Mouse (Mus musculus) layer of hippocampus, adult 8-10 months (tissue): Measurements from ENCODE around the gene Cntn4. TPM values are rescaled to one million over a fixed set of nuclear protein-coding genes. Genes with fewer than 3 reads are reported as not detected.
A peak's percentile ranks its signal among the peaks of the same experiment; 100 is the strongest.
"Not testable (repeated sequence)": the region's sequence is repeated elsewhere in the genome, so short reads cannot be mapped to it uniquely, and the experiment has no call there.

ENCODE experiments used
- DNase-seq, 2 experiments: peaks; one replicate each; pipeline ENCODE4 v3.0.0; 2022; ENCODE audit warnings: low spot score in 2 of 2
- total RNA-seq, 4 experiments: library from RNA; stranded (reverse); gene quantifications; 2 replicates each; pipeline ENCODE4 v1.2.4; 2022

Gene Cntn4
- total RNA-seq, 4 experiments from 2014 or later: 32.7 to 40.1 (median 34.9) TPM

- no peak for DNase-seq
Observed at GRCm38 (mm10) chr6:106328987-106329386, 651.5 kb downstream of the Cntn4 start.

GRCm38 (mm10) chr6:106329636-106330035 lies 652.2 kb downstream of the Cntn4 start:
- no peak for DNase-seq

- no peak for DNase-seq
Observed at GRCm38 (mm10) chr6:106332466-106332865, 655.0 kb downstream of the Cntn4 start.

- DNase-seq: no peak
Observed at GRCm38 (mm10) chr6:106332933-106333332, 655.5 kb downstream of the Cntn4 start.

- DNase-seq: no peak
Observed at GRCm38 (mm10) chr6:106335066-106335465, 657.6 kb downstream of the Cntn4 start.

GRCm38 (mm10) chr6:106336805-106337204 lies 659.3 kb downstream of the Cntn4 start:
- DNase-seq: no peak

- DNase-seq: no peak
Observed at GRCm38 (mm10) chr6:106337829-106338228, 660.4 kb downstream of the Cntn4 start.

GRCm38 (mm10) chr6:106341114-106341513 lies 663.7 kb downstream of the Cntn4 start:
- no peak for DNase-seq

GRCm38 (mm10) chr6:106350072-106350471 lies 672.6 kb downstream of the Cntn4 start:
- DNase-seq: no peak

- DNase-seq: no peak
Observed at GRCm38 (mm10) chr6:106351389-106351788, 673.9 kb downstream of the Cntn4 start.

GRCm38 (mm10) chr6:106358801-106359200 lies 681.3 kb downstream of the Cntn4 start:
- DNase-seq: not testable (repeated sequence)

GRCm38 (mm10) chr6:106381288-106382025 lies 704.0 kb downstream of the Cntn4 start:
- peak; percentile 40 to 54 for DNase-seq

- DNase-seq: no peak
Observed at GRCm38 (mm10) chr6:106387833-106388406, 710.5 kb downstream of the Cntn4 start.

GRCm38 (mm10) chr6:106408014-106408413 lies 730.6 kb downstream of the Cntn4 start:
- no peak for DNase-seq

GRCm38 (mm10) chr6:106408634-106409033 lies 731.2 kb downstream of the Cntn4 start:
- no peak for DNase-seq

GRCm38 (mm10) chr6:106422947-106423346 lies 745.5 kb downstream of the Cntn4 start:
- DNase-seq: no peak

GRCm38 (mm10) chr6:106423471-106423870 lies 746.0 kb downstream of the Cntn4 start:
- DNase-seq: no peak

- no peak for DNase-seq
Observed at GRCm38 (mm10) chr6:106426615-106427014, 749.2 kb downstream of the Cntn4 start.

- peak in 1 of 2 experiments; percentile 25 for DNase-seq
Observed at GRCm38 (mm10) chr6:106431466-106431865, 754.0 kb downstream of the Cntn4 start.

GRCm38 (mm10) chr6:106440786-106441185 lies 763.3 kb downstream of the Cntn4 start:
- DNase-seq: no peak

- no peak for DNase-seq
Observed at GRCm38 (mm10) chr6:106441246-106441645, 763.8 kb downstream of the Cntn4 start.

- no peak for DNase-seq
Observed at GRCm38 (mm10) chr6:106454131-106454838, 776.8 kb downstream of the Cntn4 start.
